Mouse (Mus musculus) heart, adult 2 months (tissue): ENCODE measurements at regions not wholly inside any gene's neighbourhood (a gene's known extent, or its start where the extent isn't known, plus 50 kb on each side); places are given as distances from the start of the nearest gene placed in this dataset.

ENCODE experiments used
- CTCF ChIP-seq: fragments of 200-600 bp; IDR thresholded peaks from 2 replicates; pipeline ENCODE4 v1.8.1; 2022; ENCODE audit warnings: antibody characterized with exemption, mild to moderate bottlenecking, moderate library complexity
- EP300 ChIP-seq: fragments of 200-500 bp; IDR thresholded peaks from 2 replicates; pipeline ENCODE4 v1.6.1; 2011; ENCODE audit warnings: low read depth, low read length, control low read depth; ENCODE audit not compliant: insufficient read depth
- POLR2A ChIP-seq: fragments of 200-500 bp; IDR thresholded peaks from 2 replicates; pipeline ENCODE4 v1.6.1; 2011; ENCODE audit warnings: mild to moderate bottlenecking, low read depth, low read length, control low read depth; ENCODE audit not compliant: insufficient read depth

DNA sequence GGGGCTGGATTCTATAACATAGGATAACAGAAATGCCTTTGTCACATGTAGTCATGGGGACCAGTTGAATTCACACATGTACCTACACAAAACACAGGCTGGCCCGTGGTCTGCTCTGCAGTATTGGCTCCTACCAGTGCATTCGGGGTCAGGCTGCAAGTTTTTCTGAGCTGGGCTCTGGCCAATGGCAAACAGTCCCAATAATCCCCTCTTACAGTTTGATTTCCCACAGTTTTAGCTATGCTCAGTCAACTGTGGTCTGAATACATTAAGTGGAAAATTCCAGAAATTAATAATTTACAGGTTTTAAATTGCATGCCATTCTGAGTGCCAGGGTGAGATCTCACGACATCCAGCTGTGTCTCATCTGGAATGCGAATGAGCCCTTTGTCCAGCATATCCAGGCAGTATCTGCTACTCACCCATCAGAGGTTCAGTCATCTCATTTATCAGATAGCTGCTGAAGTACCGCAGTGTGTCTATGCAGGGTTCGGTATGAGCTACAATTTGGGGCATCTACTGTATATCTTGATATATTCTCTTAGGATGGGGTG, 124.0 kb upstream of the Rgma start:
- no peak for TF ChIP-seq CTCF
- TF ChIP-seq POLR2A, result no peak
- no peak for TF ChIP-seq EP300
